Mouse (Mus musculus) 3T3-L1 (cell line): ENCODE measurements at regions not wholly inside any gene's neighbourhood (a gene's known extent, or its start where the extent isn't known, plus 50 kb on each side); places are given as distances from the start of the nearest gene placed in this dataset.
A peak's percentile ranks its signal among the peaks of the same experiment; 100 is the strongest.

Experiments
- DNase-seq: peaks from one replicate; pipeline ENCODE4 v3.0.0-alpha.2; 2015; ENCODE audit warnings: low read depth, low spot score

DNA sequence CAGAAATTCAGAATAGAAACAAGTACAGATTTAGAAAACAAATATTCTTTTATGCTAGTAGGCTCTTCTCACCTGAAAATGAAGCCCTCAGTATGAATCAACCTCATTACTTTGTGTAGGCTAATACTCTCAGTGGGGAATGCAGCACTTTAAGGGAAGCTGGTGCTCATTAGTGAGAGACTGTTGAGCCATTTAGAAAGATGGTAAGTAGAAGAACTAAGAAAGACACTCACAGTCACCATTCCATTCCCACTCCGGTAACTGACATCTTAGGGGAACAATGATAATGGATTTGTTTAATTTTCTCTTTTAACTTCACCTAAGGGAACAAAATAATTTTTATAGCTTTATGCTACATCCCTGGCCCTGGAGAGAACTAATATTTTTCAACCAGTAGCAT lies 648.0 kb upstream of the Nova1 start:
- no peak for DNase-seq

GRCm38 (mm10) chr12:47465924-47466323 lies 647.2 kb upstream of the Nova1 start:
- no peak for DNase-seq

GRCm38 (mm10) chr12:47431669-47432068 lies 612.9 kb upstream of the Nova1 start:
- DNase-seq = no peak

GRCm38 (mm10) chr12:47412251-47412650 lies 593.5 kb upstream of the Nova1 start:
- DNase-seq = no peak

DNA sequence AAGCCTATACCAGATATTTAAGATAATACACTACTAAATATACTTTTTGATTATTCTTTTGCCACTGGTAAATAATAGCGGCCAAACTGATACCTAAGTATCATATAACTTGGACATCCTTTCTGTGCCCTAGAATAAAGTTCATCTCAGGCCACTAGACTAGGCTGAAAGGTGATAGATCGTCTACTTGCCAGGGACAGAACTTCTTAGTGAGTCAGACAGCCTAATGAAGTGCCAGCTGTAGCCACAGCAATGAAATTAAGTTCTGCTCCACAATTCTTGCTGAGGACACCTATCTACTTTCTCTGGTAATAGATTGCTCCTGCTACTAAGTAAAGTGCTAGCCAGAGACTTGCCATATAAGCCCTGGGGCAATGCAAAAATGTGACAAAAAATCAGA lies 587.8 kb upstream of the Nova1 start:
- DNase-seq = no peak

GRCm38 (mm10) chr12:47406131-47406530 lies 587.4 kb upstream of the Nova1 start:
- no peak for DNase-seq

- no peak for DNase-seq
These were observed 564.5 kb upstream of the Nova1 start for GRCm38 (mm10) chr12:47383225-47383624.

GRCm38 (mm10) chr12:47353269-47353668 lies 534.5 kb upstream of the Nova1 start:
- no peak for DNase-seq

DNA sequence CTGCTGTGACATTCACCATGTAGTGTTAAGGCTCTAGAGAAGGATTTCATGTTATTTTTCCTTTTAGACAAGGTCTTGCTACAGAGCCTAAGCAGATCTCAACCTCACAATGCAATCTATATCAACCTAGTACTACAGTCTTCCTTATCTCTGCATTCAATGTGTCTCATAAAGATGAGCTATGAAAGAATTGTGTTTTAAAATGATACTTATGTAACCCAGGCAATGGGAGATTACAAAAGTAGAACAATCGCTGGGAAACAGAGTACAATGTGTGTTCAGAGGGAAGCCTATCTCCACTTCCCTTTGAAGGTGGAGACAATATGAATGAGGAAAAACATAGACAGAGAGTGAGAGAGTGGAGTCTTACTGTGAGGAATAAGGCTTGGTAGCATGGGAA lies 532.5 kb upstream of the Nova1 start:
- no peak for DNase-seq

GRCm38 (mm10) chr12:47313413-47313812 lies 494.7 kb upstream of the Nova1 start:
- DNase-seq = peak; percentile 60

DNA sequence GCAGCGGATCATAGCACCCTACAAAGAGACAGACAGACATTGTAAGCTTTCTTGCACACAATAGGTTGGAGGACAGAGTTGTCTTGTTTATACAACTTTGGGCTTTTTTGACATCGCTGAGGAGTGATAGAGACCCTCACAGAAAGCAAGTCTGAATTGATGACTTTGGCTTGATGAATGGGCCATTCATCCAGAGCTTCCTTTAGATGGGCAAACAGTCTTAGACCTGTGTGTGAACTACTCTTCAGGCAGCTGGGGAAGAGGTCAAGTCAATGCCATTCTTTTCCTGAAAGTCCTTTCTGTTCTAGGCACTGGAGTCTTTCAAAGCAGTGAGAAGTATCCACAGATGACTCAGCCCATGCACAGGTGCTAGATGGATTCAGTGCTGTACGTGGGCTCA lies 457.2 kb upstream of the Nova1 start:
- no peak for DNase-seq

DNA sequence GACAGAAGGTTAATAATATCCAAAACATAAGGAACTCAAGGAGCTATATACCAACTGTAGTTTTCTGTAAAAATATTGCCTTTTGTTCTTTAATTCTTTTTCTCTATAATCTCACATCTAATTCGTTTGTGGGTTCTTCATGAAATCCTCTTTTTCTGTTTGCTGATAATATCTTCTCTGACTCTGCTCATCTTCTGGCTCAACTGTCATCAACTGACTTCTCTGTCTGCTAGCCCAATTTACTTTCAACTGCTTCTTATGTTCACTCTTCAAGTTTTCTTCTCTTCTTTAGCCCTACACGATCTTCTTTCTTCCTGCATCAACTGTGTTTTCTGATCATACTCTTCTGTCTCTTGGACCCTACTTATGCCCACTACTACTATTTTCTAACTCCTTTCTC lies 453.6 kb upstream of the Nova1 start:
- DNase-seq = no peak

DNA sequence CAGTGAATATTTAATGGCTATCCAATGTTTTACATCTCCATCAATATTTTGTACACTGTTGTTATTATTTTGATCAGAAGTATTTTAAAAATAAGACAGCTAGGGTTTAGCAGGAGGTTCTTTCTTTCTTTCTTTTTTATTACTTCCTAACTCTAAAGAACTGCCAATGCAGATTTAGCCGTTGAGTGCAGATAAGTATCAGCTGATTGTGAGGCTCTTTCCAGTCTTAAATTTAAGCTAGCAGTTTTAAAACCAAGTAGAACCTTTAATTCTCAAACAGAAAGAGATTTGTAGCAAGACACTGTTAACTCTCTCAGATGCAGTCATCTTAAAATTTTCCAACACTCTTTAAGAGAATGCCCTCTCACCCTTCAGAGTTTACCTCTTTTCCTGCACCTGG lies 445.4 kb upstream of the Nova1 start:
- DNase-seq = no peak

GRCm38 (mm10) chr12:47263408-47263807 lies 444.7 kb upstream of the Nova1 start:
- DNase-seq = no peak

GRCm38 (mm10) chr12:47252306-47252705 lies 433.6 kb upstream of the Nova1 start:
- DNase-seq = peak; percentile 54

DNA sequence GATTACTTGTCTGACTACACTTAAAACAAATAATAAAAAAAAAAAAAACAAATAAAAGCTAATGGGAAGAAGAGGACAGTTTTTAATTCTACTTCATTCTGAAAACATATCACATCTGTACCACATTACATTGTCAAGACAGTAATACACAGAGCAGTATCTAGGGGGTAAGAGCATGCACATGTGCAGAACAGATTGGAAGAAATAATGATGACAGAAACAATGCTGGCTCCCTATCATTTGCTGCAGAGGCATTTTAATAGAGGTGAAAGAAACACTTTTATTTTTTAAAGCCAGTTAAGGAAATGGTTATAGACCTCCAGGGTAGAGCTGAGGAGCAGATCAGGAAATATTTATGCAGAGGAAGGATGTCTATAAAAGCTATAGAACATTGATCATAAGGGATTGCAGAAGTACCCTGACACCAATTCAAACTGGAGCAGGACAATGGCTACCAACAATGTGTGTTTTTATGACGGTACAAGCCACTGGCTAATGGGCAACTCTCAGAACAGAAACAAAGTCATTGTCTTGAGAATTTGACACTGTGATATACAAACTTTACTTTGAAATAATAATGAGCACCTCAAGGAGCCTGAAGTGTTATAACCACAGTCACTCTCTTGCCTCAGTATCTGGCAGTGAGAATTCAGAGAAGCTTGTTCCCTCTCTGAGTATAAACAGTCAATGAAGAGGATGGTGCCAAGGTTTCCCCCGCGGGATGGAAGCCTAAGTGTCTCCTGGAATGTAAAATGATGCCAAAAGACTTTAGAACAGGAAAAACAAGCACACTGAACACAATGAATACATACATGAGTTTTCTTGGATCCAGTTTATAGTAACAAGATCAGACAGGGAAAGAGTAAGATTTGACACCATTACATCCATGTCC lies 425.1 kb upstream of the Nova1 start:
- DNase-seq = peak; percentile 5

DNA sequence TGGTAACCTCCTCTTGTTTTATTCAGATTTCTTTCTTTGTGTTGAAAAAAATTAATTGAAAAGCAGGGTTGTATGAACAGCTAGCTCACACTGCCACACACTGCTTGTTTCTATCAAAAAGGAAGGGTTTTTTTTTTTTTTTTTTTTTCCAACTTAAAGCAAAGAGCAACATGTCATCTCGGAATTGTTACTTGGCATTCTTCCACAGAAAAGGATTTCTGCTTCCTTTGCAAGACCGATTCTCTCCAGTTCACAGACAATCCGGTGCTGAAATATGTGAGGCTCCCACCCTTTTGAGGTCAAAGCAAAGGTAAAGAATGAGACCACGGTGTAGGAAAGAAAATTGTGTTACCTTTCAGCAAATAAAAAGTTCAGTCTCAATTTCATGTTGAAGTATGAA lies 401.3 kb upstream of the Nova1 start:
- DNase-seq = peak; percentile 51

DNA sequence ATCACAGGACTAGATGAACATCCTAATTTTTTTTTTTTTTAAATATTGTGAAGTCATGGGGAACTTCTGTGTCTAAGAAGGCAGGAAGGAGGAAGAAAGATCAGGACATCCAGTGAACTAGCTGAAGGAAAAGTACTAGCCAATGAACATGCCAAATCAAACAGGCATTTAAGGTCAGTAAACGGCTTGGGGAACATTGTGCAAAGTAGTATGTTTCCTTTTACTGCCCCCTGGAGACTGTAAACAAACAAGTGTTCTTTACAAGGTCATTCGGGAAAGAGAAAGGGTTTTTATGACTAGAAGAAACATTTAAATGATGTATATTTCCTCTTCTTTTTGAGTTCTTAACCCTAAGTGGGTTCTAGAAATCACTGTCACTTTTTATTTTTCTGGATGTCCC lies 400.6 kb upstream of the Nova1 start:
- DNase-seq = peak; percentile 85

DNA sequence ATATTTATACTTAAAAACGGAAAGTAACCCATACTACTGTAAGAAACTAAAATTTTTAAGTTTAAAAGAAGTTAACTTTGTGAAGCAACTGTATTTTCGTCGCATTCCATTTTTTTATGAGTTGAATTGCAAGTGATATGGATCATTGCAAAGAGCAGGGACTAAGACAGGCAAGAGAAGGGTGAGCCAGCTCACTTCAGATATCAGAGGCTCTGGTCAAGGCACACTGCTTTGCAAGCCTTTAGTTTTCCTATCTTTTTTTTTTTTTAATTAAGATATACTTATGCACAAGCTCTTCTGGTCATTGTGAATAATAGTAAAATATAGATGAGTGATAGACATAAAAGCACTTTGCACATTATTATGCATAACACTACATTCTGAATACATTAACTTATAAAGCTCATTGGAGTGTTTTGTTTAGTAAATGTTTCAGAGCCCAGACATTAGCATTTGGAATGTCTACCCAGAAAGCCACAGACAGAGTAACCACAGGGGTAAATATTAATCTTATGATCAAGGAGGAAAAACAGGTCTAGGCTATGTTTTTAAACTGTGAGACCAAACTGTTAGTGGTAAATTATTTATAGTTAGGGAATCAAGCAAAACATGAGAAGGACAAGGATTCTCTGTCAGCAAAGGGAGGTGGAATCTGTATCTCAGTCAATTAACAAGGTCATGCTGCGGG lies 392.8 kb upstream of the Nova1 start:
- DNase-seq = no peak

- no peak for DNase-seq
These were observed 384.2 kb upstream of the Nova1 start for GRCm38 (mm10) chr12:47202936-47203335.

DNA sequence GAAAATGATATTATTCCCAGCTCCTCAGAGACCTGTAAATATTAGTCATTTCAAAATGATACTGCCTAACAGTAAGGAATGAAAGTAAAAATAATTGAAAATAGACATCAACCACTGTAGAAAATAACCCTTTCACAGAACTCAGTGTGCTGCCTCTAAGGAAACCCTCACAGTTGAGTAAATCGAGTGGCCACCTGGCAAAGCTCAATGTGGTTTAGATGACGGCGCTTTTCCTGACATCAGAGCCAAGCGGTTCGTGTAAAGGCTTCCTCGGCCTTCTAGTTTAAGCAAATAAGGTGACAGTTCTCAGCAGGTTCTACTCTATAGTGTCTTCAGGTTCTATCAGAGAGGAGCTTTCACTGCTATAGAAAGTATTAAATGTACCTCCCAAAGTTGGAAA lies 379.9 kb upstream of the Nova1 start:
- DNase-seq = peak; percentile 23

- DNase-seq = no peak
These were observed 346.0 kb upstream of the Nova1 start for GRCm38 (mm10) chr12:47164736-47165135.
